Mouse (Mus musculus) cerebellum, postnatal 4 days (tissue): ENCODE data around the gene Pnpla5.
"Not testable (repeated sequence)": the region's sequence is repeated elsewhere in the genome, so short reads cannot be mapped to it uniquely, and the experiment has no call there.

ENCODE experiments used
- DNase-seq, 2 experiments: peaks; one replicate each; pipeline ENCODE4 v3.0.0; 2022; ENCODE audit warnings: low spot score in 2 of 2, mixed read lengths in 1 of 2

Pnpla5 gene

GRCm38 (mm10) chr15:84123075-84123474 lies at the start of gene Pnpla5:
TSS of gene Pnpla5 (minus strand) at chr15:84123175.
- DNase-seq = no peak

- no peak for DNase-seq
Measured at GRCm38 (mm10) chr15:84171166-84171565, 48.2 kb upstream of the Pnpla5 start.

- DNase-seq = no peak
Measured at GRCm38 (mm10) chr15:84169511-84169910, 46.5 kb upstream of the Pnpla5 start.

GRCm38 (mm10) chr15:84168170-84169161 lies 45.5 kb upstream of the Pnpla5 start:
- peak; percentile 37 to 76 for DNase-seq

GRCm38 (mm10) chr15:84167600-84167999 lies 44.6 kb upstream of the Pnpla5 start, which contains the start of gene Pnpla3:
TSS of gene Pnpla3 (plus strand) at chr15:84167837.
- DNase-seq = peak; percentile 87 to 94

GRCm38 (mm10) chr15:84166818-84167217 lies 43.8 kb upstream of the Pnpla5 start:
- no peak for DNase-seq

GRCm38 (mm10) chr15:84161871-84162270 lies 38.9 kb upstream of the Pnpla5 start:
- DNase-seq = no peak

- DNase-seq = not testable (repeated sequence)
Measured at GRCm38 (mm10) chr15:84157530-84157929, 34.6 kb upstream of the Pnpla5 start.

GRCm38 (mm10) chr15:84156158-84156557 lies 33.2 kb upstream of the Pnpla5 start:
- DNase-seq = no peak

- no peak for DNase-seq
Measured at GRCm38 (mm10) chr15:84140929-84141328, 18.0 kb upstream of the Pnpla5 start.

- no peak for DNase-seq
Measured at GRCm38 (mm10) chr15:84140109-84140508, 17.1 kb upstream of the Pnpla5 start.

GRCm38 (mm10) chr15:84139592-84140005 lies 16.6 kb upstream of the Pnpla5 start:
- DNase-seq = no peak

GRCm38 (mm10) chr15:84136473-84137415 lies 13.8 kb upstream of the Pnpla5 start:
- no peak for DNase-seq

- DNase-seq = peak in 1 of 2 experiments; percentile 25
Measured at GRCm38 (mm10) chr15:84135472-84135871, 12.5 kb upstream of the Pnpla5 start.

- no peak for DNase-seq
Measured at GRCm38 (mm10) chr15:84133440-84133839, 10.5 kb upstream of the Pnpla5 start.

GRCm38 (mm10) chr15:84131971-84132370 lies 9.0 kb upstream of the Pnpla5 start:
- no peak for DNase-seq

- peak in 1 of 2 experiments; percentile 39 for DNase-seq
Measured at GRCm38 (mm10) chr15:84131096-84131786, 8.3 kb upstream of the Pnpla5 start.

- DNase-seq = no peak
Measured at GRCm38 (mm10) chr15:84126871-84127270, 3.9 kb upstream of the Pnpla5 start.

GRCm38 (mm10) chr15:84126447-84126846 lies 3.5 kb upstream of the Pnpla5 start:
- DNase-seq = no peak

GRCm38 (mm10) chr15:84124086-84124485 lies 1.1 kb upstream of the Pnpla5 start:
- DNase-seq = no peak

- DNase-seq = no peak
Measured at GRCm38 (mm10) chr15:84121036-84121435, 1.9 kb downstream of the Pnpla5 start.
